Mouse (Mus musculus) ES-E14 (cell line): ENCODE results near the gene Sept9.

Experiments used
- CHD2 ChIP-seq: IDR thresholded peaks from 2 replicates; pipeline ENCODE4 v1.6.1; 2014; ENCODE audit warnings: mild to moderate bottlenecking, low read depth, low read length, inconsistent platforms
- HCFC1 ChIP-seq: IDR thresholded peaks from 2 replicates; pipeline ENCODE4 v1.6.1; 2012; ENCODE audit warnings: low read length, inconsistent platforms, borderline replicate concordance; ENCODE audit not compliant: insufficient read depth

GRCm38 (mm10) chr11:117384235-117384634, 184.8 kb downstream of the Sept9 start:
- TF ChIP-seq CHD2 (no peak), HCFC1 (no peak)
